Mouse (Mus musculus): Measurements from ENCODE around the gene Abcb11.
"Not testable (repeated sequence)": the region's sequence is repeated elsewhere in the genome, so short reads cannot be mapped to it uniquely, and the experiment has no call there.

The Abcb11 gene

DNA sequence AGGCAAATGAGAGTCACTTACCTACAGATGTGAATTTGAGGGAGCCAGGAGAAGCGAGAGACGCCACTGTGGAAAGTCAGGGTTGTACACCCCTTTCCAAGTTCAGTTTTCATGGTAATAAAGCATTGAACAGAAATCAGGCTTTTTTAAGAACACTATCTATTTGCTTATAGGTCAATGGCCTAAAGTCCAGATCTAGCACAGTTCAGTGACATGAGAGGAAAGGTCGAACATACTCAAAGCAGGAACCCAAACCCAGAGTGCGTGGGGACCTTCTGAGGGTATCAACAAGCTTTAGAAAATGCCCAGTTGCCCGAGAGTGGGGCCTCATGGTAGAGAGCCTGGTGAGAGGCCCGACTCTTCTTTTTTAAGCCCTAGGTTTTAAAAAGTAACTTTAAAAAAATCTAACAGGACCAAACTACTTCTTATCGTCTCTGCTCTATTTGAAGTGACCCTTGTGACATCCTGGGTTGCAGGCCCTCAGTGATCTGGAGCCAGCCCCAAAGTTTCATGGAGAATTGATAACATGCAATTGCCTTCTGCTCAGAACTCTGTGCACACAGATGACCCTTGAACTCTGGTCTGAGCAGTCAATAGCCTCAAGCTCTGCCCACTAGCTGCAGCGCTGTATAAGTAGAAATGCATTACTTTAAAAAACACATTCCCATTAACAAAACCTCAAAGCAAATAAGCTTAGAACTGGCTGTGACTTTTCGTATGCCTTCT, at the start of gene Abcb11:
Gene Abcb11 (minus strand): TSS at position 121 of the 726 bp plus-strand sequence.
- no peak for DNase-seq

DNA sequence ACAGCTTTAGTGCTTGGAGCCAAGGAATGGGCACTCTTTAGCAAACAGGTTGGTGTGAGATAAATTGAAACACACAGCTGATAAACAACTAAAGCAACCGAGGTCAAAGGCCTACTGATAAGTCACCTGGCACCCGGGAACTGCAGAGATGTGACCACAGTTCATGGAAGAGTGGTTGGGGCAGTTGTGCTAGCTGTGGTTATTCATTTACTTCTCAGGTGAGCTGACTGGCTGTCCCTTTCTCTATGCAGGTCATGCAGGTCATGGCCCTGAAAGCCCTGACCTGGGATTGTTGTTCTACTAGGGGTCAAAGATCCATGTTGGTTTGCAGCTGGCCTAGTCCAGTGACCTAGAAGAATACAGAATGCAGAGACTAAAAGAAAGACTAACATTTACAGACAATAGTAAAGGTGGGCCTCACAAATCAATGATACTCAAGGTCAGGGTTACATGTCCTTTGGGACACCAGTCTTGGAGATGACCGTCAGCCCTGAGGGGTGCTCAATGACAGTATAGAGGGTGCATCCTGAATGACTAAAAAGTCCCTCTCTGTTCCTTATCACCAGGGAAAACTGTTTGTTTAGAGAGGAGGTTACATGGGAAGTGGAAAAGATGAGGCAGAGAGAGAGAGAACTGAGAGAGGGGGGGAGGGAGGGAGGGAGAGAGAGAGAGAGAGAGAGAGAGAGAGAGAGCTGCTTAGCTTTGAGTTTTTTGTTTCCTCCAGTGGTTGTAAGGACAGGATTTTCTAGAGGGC, 43.9 kb upstream of the Abcb11 start:
- DNase-seq, result no peak

DNA sequence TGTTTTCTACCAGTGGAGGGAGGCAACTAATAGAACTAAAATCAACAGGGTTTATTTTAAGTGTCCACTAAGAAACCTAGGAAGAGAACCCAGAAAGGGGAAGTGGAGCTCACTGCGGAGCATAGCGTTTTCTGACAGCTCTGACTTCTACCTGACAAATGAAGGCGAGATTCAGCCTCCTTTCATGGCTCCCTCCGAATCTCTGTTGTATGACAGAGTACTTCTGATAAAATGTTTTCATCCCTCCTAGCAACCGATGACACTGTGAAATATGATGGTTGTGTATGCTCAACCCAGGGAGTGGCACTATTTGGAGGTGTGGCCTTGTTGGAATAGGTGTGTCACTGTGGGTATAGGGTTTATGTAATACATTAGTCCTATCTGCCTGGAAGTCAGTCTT, 40.4 kb upstream of the Abcb11 start:
- DNase-seq, result no peak

DNA sequence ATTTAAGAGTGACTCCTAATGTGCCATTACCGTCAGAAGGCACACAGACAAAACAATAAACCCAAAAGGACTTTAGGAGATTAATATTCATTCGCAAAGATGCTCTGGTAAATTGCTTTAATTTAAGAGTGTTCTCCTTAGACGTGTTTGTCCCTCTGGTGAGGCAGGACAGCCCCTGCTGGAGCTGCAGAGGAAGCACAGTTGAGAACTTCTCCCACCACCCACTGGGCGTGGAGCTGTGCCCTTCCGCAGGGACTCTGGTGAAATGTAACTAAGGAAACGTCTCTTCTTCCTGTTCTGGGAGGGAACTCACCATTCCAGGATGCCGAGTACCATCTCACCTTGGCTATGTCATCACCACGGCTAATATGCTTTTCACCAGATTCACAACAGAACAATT, 39.3 kb upstream of the Abcb11 start:
- peak; percentile 14 for DNase-seq

DNA sequence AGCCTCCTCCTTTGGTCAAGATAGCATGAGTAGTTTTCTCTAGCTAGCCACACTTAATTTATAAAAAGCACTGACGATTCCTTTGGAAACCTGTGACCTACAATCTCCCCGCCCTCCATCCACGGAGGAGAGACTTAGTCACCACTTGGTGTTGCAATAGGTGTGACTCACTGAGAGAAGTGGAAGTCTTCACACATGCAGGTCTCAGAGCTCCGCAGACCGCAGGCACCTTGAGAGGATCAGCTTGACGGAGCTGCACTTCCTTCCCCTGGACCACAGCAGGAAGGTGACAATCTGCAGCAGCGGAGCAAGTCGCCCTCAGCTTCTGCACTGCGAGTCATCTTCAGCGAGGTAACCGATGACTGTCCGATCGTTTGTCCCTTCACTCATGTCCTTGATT, 37.9 kb upstream of the Abcb11 start, which contains the start of gene Dhrs9:
Gene Dhrs9 (plus strand): TSS at position 165 of the 400 bp plus-strand sequence.
- peak; percentile 88 for DNase-seq

DNA sequence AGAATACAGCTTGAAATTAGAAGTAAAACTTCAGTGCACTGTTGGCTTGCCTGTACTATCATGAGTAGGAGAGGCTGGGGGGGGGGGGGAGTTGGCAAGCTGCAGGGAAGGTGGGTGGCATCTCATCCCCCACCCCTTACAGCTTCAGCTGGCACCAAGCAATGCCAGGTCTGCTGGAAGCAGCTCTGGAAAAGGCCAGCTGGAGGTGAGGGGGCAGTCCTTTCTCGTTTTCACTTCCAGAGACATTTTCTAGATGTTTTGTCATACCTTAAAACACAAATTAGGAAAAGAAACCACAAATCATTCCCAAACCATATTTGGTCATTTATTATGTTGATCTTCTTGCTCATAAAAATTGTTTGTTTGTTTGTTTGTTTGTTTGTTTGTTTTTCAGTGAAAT, 37.4 kb upstream of the Abcb11 start:
- DNase-seq, result no peak

GRCm38 (mm10) chr2:69376780-69377179, 34.4 kb upstream of the Abcb11 start:
- DNase-seq, result no peak

GRCm38 (mm10) chr2:69365275-69365674, 22.9 kb upstream of the Abcb11 start:
- DNase-seq, result no peak

GRCm38 (mm10) chr2:69364831-69365230, 22.4 kb upstream of the Abcb11 start:
- peak; percentile 39 for DNase-seq

DNA sequence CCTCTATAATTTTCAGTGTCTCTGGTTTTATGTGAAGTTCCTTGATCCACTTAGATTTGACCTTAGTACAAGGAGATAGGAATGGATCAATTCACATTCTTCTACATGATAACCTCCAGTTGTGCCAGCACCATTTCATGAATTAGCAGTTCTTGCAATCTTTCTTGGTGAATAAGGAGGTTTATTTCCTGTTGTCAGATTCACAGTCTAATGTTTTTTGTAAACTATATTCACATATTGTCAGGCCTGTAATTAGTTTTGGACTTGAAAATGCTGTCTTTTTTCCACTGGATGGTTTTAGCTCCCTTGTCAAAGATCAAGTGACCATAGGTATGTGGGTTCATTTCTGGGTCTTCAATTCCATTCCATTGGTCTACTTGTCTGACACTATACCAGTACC, 13.0 kb upstream of the Abcb11 start:
- not testable (repeated sequence) for DNase-seq

DNA sequence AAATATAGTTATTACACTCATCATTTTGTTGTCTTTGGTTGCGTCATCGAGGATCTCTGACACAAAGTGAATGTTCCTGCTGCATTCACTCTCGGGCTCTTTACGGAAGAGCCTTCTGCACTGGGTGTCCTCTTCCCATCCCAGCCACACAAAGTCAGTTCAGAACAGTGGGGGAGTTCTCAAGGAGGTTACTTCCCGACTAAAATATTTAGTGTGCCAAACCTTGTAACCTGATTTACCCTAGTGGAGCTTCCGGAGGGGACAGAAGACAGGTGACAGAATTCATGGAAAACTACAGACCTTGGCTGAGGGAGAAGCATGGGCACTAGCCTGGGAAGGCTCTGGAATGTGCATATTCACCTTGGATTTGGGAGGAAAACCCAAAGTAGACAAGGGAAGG, 910 bp downstream of the Abcb11 start:
- DNase-seq, result no peak

DNA sequence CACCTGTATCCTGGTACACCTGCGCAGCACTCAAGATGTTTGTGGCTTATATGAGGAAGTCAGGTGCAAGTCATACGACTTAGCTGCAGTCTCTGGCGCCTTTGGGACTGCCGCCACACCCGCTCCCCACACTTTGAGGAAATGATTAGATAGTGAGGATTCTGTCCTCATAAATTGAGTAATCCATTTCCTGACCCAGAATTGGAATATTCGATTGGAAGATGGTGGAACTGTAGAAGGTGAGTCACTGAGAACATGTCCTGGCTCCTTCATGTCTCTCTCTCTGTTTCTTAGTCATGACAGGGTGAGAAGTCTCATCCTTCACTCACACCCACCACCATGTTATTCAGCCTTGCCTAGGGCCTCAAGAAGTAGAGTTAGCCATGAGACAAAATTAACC, 10.9 kb downstream of the Abcb11 start:
- DNase-seq, result not testable (repeated sequence)

DNA sequence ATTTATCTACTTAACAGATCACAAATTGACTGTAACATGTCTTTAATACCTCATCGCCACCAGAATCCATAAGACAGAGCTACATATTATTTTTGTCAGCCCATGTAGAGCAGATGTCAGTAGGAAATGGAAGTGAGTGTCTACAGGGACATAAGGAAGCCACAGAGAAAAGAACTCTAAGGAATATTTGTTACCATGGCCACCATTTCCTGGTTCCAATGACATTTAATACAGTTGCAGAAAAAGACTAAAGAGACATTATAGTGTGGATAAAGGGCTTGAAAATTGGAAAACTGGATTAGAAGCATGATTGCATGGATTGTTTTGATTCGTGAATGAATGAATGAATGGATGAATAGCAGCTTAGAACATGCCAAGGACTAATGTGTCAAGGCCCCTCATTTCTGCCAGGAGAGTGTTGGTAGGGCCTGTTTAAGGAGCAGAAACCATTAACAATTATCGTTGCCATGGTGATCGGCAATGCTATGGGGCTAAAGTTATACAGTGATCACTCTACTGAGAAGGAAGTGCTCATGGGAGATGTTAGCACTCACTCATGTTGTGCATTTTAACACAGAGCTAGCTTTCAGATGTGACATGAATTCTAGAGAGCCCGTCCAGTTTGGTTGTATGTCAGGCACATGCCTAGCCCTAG, 13.8 kb downstream of the Abcb11 start:
- no peak for DNase-seq

GRCm38 (mm10) chr2:69324881-69325660, 17.3 kb downstream of the Abcb11 start:
- DNase-seq, result no peak

GRCm38 (mm10) chr2:69323018-69323417, 19.4 kb downstream of the Abcb11 start:
- no peak for DNase-seq

- DNase-seq, result no peak
These were observed 21.0 kb downstream of the Abcb11 start for GRCm38 (mm10) chr2:69321457-69321856.

- DNase-seq, result no peak
These were observed 31.1 kb downstream of the Abcb11 start for GRCm38 (mm10) chr2:69311337-69311736.

GRCm38 (mm10) chr2:69308136-69308535, 34.3 kb downstream of the Abcb11 start:
- DNase-seq, result no peak

- not testable (repeated sequence) for DNase-seq
These were observed 41.8 kb downstream of the Abcb11 start for GRCm38 (mm10) chr2:69300568-69300967.

- DNase-seq, result no peak
These were observed 47.9 kb downstream of the Abcb11 start for GRCm38 (mm10) chr2:69294508-69294907.

- no peak for DNase-seq
These were observed 53.4 kb downstream of the Abcb11 start for GRCm38 (mm10) chr2:69288989-69289388.

DNA sequence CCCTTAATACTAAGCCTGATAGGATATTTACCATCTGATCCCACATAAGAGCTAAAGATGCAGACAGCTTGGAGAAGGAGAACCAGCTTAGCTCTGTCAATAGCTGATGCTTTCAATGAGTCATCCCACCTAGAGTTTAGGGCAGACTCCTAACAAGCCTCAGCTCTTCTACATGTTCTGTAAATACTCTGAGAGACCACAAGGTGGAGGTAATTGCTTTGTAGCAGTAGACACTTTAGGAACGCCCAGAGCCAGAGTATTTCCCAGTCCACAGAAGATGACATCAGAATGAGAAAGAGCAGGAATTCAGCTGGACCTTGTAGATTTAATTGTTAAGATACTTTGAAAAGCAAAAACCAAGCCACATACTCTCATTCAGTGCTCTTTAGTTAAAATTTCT, 66.5 kb downstream of the Abcb11 start:
- peak; percentile 19 for DNase-seq

GRCm38 (mm10) chr2:69264069-69264618, 78.3 kb downstream of the Abcb11 start:
- DNase-seq, result no peak

Data from lung, postnatal 36 days (tissue).